20 mouse cellular contexts compared by ENCODE assay signal in the genomic region with DNA sequence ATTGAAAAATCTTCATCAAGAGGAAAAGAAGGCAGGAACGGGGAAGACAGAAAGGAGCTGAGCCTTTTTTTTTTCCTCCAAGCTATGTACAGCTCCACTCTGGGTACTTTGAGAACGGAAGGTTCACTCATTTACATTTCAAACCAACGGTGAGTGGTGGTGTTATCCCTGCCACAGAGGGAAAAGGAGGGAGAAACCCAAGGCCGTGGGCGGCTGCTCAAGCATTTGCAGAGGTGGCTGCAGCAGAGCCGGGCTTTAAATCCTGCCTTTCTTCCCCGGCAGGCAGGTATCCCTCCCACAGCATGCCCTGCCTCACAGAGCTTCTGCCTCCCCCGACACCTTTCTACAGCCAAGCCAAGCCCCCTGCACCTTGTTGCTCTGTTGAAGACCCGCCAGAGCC.
DNase-seq lines count a peak whose midpoint lies in the region; ATAC-seq lines count a peak whose summit lies in the region.
"Had no signal": no experiment of that assay in that cellular context is flagged by ENCODE, and none has a peak within 500 bp of the region (broad histone marks: within the 10 kb centered on the region; RNA-seq: fewer than 3 reads in every experiment).

No protein-coding gene starts in this region.

- peak; percentile 76 for ATAC-seq in frontal cortex, adult (ENCODE audit: low TSS enrichment)
- ATAC-seq in erythroid progenitor cell, adult 5-6 weeks (replicated peaks; ENCODE audit: low FRiP score, poor library complexity, severe bottlenecking) = no peak
- ATAC-seq: CD4-positive, CD25-positive, alpha-beta regulatory T cell, adult 4 months; forebrain, postnatal 0 days; hindbrain, embryonic 16.5 days; intestine, embryonic 16.5 days; liver, embryonic 12.5 days had no signal

- no peak for DNase-seq in frontal cortex, postnatal 10 days (ENCODE audit: low spot score in 2 of 2)
- DNase-seq in right cerebral cortex, adult 18-20 months = peak; percentile 77
- no peak for DNase-seq in right cerebral cortex, postnatal 4 days
- DNase-seq in left cerebral cortex, postnatal 36 days (ENCODE audit: low spot score in 2 of 2) = peak; percentile 75 to 77
- DNase-seq in adrenal gland, adult 2 months = no peak
- DNase-seq in heart, adult 11 months = no peak
- DNase-seq: cerebellum, postnatal 10 days; forebrain, postnatal 0 days; gastrocnemius, postnatal 14 days; heart, adult 2 months; kidney, postnatal 10 days; lung, adult 2 months; lung, postnatal 36 days; thymus, adult 2 months had no signal

- intact Hi-C loops in left cerebral cortex, postnatal 36 days (cut with DNase I) = loop anchor here (5.0 to 10.0 kb wide), 2 partner anchors 179 to 256 kb away; a partner anchor contains a TSS

Comparison
In these comparisons a context has a peak if more than half of its experiments do, and no peak if none do; other contexts are left out.
1. DNase-seq: peak in right cerebral cortex, adult 18-20 months (single experiment) and left cerebral cortex, postnatal 36 days (2 of 2); none in frontal cortex, postnatal 10 days (0 of 2), right cerebral cortex, postnatal 4 days (single experiment), adrenal gland, adult 2 months (single experiment) and heart, adult 11 months (single experiment).